Mouse (Mus musculus) left cerebral cortex, adult 2 months (tissue): ENCODE results near the gene 1700040F15Rik. TPM values are rescaled to one million over a fixed set of nuclear protein-coding genes. Genes with fewer than 3 reads are reported as not detected.
"Not testable (repeated sequence)": the region's sequence is repeated elsewhere in the genome, so short reads cannot be mapped to it uniquely, and the experiment has no call there.

ENCODE experiments used
- DNase-seq, 2 experiments: peaks; one replicate each; pipeline ENCODE4 v3.0.0; 2021 to 2022; ENCODE audit warnings: low spot score in 2 of 2, mixed read lengths in 1 of 2; ENCODE audit errors: extremely low spot score in 1 of 2
- H3K27ac ChIP-seq: fragments of 200-600 bp; 2 replicates; pipeline ENCODE4 v1.8.1; 2022
- H3K4me3 ChIP-seq: fragments of 200-600 bp; 2 replicates; pipeline ENCODE4 v1.8.1; 2022
- intact Hi-C: fragments of 180-260 bp; cut with DNase I; formaldehyde crosslinking; loops from one replicate; pipeline ENCODE4 v1.15.1; 2025
- long read RNA-seq, 2 experiments: library from polyadenylated mRNA; stranded (forward); transcript quantifications; one replicate each; pipeline ENCODE4 v2.0.0; 2021; ENCODE audit warnings: borderline mapping rate in 2 of 2
- total RNA-seq, 2 experiments: library from RNA; stranded (reverse); gene quantifications; 2 replicates each; pipeline ENCODE4 v1.2.3; 2021

Gene 1700040F15Rik
- not detected for total RNA-seq
- long read RNA-seq, experiment 1: 0 reads
- long read RNA-seq, experiment 2: 0 reads

GRCm38 (mm10) chrY:61101947-61102346 is at the start of gene 1700040F15Rik:
Gene 1700040F15Rik, plus strand, starts transcription at chrY:61102247.
- H3K4me3 ChIP-seq, intact Hi-C loops, H3K27ac ChIP-seq, DNase-seq: not testable (repeated sequence)
